Mouse (Mus musculus): Measurements from ENCODE around the gene Epb41l3. TPM values are rescaled to one million over a fixed set of nuclear protein-coding genes. Genes with fewer than 3 reads are reported as not detected.

The Epb41l3 gene
- total and polyA plus RNA-seq, 3 experiments = not detected

DNA sequence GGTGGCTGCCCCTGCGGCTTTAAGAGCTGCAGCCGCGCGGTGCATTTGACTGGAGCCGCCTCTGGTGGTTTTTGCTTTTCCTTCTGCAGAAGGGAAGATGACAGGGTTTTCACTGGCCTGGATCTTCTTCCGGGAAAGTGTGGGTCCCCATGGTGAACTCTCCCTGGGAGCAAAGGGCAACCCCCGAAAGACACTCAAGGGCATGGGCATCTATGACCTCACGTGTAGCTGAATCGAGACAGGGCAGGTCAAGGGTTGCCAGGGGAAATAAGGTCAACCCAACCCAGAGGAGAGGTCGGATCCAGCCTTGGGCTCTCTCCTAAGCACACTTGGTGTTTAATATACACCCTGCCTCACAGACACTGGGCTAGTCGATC lies 2.0 kb downstream of the Epb41l3 start:
- no peak overlapping the region for H3K9ac ChIP-seq (ENCODE audit: control insufficient read depth, low read depth, low read length, poor library complexity, severe bottlenecking)
- DNase-seq (ENCODE audit: low read depth, low spot score) = no peak
- H3K27ac ChIP-seq (ENCODE audit: control insufficient read depth, low read depth, low read length) = no peak overlapping the region
- no peak for TF ChIP-seq ETS1 (IDR thresholded peaks at IDR 0.05; ENCODE audit: low read depth, low read length)
- TF ChIP-seq ELF1 (IDR thresholded peaks at IDR 0.05; ENCODE audit: low read depth, low read length) = no peak
- no peak for TF ChIP-seq POLR2AphosphoS5 (IDR thresholded peaks at IDR 0.05; ENCODE audit: borderline replicate concordance, low read depth, low read length)
- no peak for TF ChIP-seq TBP (IDR thresholded peaks at IDR 0.05; ENCODE audit: low read depth, low read length)
- TF ChIP-seq RCOR1 (IDR thresholded peaks at IDR 0.05; ENCODE audit: low read depth, low read length) = no peak
- no peak for TF ChIP-seq ZC3H11A (IDR thresholded peaks at IDR 0.05; ENCODE audit: low read depth, low read length)
- TF ChIP-seq KAT2A (conservative IDR thresholded peaks at IDR 0.05; ENCODE audit: low read depth, low read length) = no peak
- no peak for TF ChIP-seq UBTF (IDR thresholded peaks at IDR 0.05; ENCODE audit: borderline replicate concordance, insufficient read depth, low read depth, low read length)
- TF ChIP-seq ZMIZ1 (IDR thresholded peaks at IDR 0.05; ENCODE audit: low read depth, low read length) = no peak
- TF ChIP-seq NRF1 (IDR thresholded peaks at IDR 0.05; ENCODE audit: insufficient read depth, low read depth, low read length, poor library complexity, severe bottlenecking) = no peak
- no peak for TF ChIP-seq CTCF (IDR thresholded peaks at IDR 0.05 in 2 of 3, conservative IDR thresholded peaks at IDR 0.05 in 1 of 3; ENCODE audit: control insufficient read depth in 1 of 3, insufficient read depth in 1 of 3, low read depth in 2 of 3, low read length in 3 of 3, poor library complexity in 1 of 3, severe bottlenecking in 1 of 3)
- TF ChIP-seq MXI1 (IDR thresholded peaks at IDR 0.05; ENCODE audit: low read depth, low read length) = no peak
- TF ChIP-seq SIN3A (IDR thresholded peaks at IDR 0.05; ENCODE audit: low read length) = no peak
- no peak for TF ChIP-seq MYC (IDR thresholded peaks at IDR 0.05; ENCODE audit: low read depth, low read length)
- H3K4me1 ChIP-seq (ENCODE audit: control insufficient read depth in 1 of 2, insufficient read depth in 2 of 2, low read length in 2 of 2) = no peaks in the 10 kb centered on the region
- no peak overlapping the region for H3K4me3 ChIP-seq (ENCODE audit: control insufficient read depth in 1 of 2, insufficient read depth in 1 of 2, low read depth in 2 of 2, low read length in 2 of 2)
- no peaks in the 10 kb centered on the region for H3K27me3 ChIP-seq (ENCODE audit: control insufficient read depth in 1 of 2, insufficient read depth in 2 of 2, low read length in 2 of 2)
- H3K79me2 ChIP-seq (ENCODE audit: control insufficient read depth, insufficient read depth, low read length, poor library complexity) = no peaks in the 10 kb centered on the region
- H3K9me3 ChIP-seq (replicated peaks; ENCODE audit: insufficient read depth, low read length) = no peaks in the 10 kb centered on the region
- H3K36me3 ChIP-seq (ENCODE audit: control insufficient read depth in 1 of 2, insufficient read depth in 2 of 2, low read length in 2 of 2) = no peaks in the 10 kb centered on the region

DNA sequence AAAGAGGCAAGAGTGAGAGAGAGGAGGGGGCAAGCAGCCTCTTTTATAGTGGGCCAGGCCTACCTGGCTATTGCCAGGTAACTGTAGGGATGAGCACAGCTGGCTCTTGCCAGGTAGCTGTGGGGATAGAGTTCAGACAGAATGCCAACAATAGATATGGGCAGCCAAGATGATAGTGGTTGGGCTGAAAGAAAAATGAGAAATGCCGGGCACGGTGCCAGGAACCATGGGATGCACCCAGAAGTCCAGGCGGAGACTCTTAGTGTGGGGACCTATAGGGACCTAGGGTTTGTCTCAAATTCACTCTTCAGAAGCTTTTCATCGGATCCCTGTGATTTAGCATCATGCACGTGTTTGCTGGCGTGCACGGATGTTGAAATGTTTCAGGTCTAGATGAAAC lies 6.8 kb downstream of the Epb41l3 start:
- Histone ChIP-seq H3K36me3 (ENCODE audit: control insufficient read depth in 1 of 2, insufficient read depth in 2 of 2, low read length in 2 of 2) (no peaks in the 10 kb centered on the region), H3K9ac (ENCODE audit: control insufficient read depth, low read depth, low read length, poor library complexity, severe bottlenecking) (no peak overlapping the region), H3K27ac (ENCODE audit: control insufficient read depth, low read depth, low read length) (no peak overlapping the region), H3K79me2 (ENCODE audit: control insufficient read depth, insufficient read depth, low read length, poor library complexity) (no peaks in the 10 kb centered on the region), H3K27me3 (ENCODE audit: control insufficient read depth in 1 of 2, insufficient read depth in 2 of 2, low read length in 2 of 2) (no peaks in the 10 kb centered on the region), H3K4me1 (ENCODE audit: control insufficient read depth in 1 of 2, insufficient read depth in 2 of 2, low read length in 2 of 2) (no peaks in the 10 kb centered on the region), H3K4me3 (ENCODE audit: control insufficient read depth in 1 of 2, insufficient read depth in 1 of 2, low read depth in 2 of 2, low read length in 2 of 2) (no peak overlapping the region), H3K9me3 (replicated peaks; ENCODE audit: insufficient read depth, low read length) (no peaks in the 10 kb centered on the region)
- TF ChIP-seq BHLHE40 (IDR thresholded peaks at IDR 0.05; ENCODE audit: borderline replicate concordance, low read depth, low read length) (no peak), POLR2AphosphoS5 (IDR thresholded peaks at IDR 0.05; ENCODE audit: borderline replicate concordance, low read depth, low read length) (no peak), MAFK (IDR thresholded peaks at IDR 0.05; ENCODE audit: borderline replicate concordance, low read depth, low read length) (no peak), UBTF (IDR thresholded peaks at IDR 0.05; ENCODE audit: borderline replicate concordance, insufficient read depth, low read depth, low read length) (no peak), MEF2A (IDR thresholded peaks at IDR 0.05; ENCODE audit: extremely low read depth, insufficient replicate concordance, low read depth, low read length, poor library complexity, severe bottlenecking) (no peak), ELF1 (IDR thresholded peaks at IDR 0.05; ENCODE audit: low read depth, low read length) (no peak), TCF12 (IDR thresholded peaks at IDR 0.05; ENCODE audit: low read depth, low read length) (no peak), MXI1 (IDR thresholded peaks at IDR 0.05; ENCODE audit: low read depth, low read length) (no peak), MAZ (IDR thresholded peaks at IDR 0.05; ENCODE audit: low read depth, low read length) (no peak), USF1 (IDR thresholded peaks at IDR 0.05; ENCODE audit: low read depth, low read length) (no peak), ZKSCAN1 (IDR thresholded peaks at IDR 0.05; ENCODE audit: low read depth, low read length) (no peak), NELFE (IDR thresholded peaks at IDR 0.05; ENCODE audit: low read depth, low read length) (no peak), CTCF (IDR thresholded peaks at IDR 0.05 in 2 of 3, conservative IDR thresholded peaks at IDR 0.05 in 1 of 3; ENCODE audit: control insufficient read depth in 1 of 3, insufficient read depth in 1 of 3, low read depth in 2 of 3, low read length in 3 of 3, poor library complexity in 1 of 3, severe bottlenecking in 1 of 3) (no peak), CHD1 (IDR thresholded peaks at IDR 0.05; ENCODE audit: low read depth, low read length) (no peak), KAT2A (conservative IDR thresholded peaks at IDR 0.05; ENCODE audit: low read depth, low read length) (no peak)
- DNase-seq (ENCODE audit: low read depth, low spot score) = no peak

All from MEL (cell line).